In the genomic region with DNA sequence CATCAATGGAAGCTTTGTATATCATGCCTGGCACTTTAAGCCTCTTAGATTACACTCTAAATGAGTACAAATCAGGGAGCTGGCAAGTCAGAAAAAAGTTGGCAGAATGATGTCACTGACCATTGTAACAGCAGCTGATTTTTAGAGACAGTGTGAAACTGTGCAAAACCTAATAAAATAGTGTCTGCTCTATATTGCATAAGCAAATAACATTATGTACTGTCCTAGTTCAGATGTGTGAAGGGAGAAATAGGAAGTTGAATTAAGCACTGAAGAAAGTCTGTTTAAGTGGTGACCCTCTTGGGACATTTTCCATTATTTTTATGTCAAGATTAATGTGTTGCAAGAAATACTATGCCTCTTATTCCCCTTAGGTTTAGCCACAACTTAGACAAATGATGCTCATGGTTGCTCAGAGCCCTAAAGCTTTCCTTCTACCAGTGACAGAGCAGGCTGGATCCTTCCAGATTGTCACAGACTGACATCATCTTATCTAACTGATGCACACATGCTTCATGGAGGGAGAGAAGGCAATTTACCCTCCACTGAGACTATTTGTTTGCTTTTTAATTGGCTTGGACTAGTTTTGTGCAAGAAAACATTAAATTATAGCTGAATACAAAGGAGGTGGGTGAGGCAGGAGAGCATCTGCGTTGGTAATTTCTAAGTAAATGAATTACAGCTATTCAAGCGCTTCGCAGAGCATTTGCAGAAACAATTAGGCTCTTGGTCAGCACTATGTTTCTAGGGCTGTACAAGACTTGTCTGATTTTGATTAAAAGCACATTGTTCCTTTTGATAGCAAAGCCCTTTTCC, we compare ENCODE assay signal across 15 mouse cellular contexts.
DNase-seq lines count a peak whose midpoint lies in the region; ATAC-seq lines count a peak whose summit lies in the region.
"Had no signal": no experiment of that assay in that cellular context is flagged by ENCODE, and none has a peak within 500 bp of the region (broad histone marks: within the 10 kb centered on the region; RNA-seq: fewer than 3 reads in every experiment).

No protein-coding gene starts in this region.

- WGBS in forebrain, embryonic 16.5 days: 4% methylated on average over 3 of the region's 3 CpGs
- 60% methylated on average over 3 of the region's 3 CpGs for WGBS in midbrain, embryonic 14.5 days
- 82% methylated on average over 3 of the region's 3 CpGs for whole genome bisulfite sequencing in intestine, embryonic 15.5 days

- H3K4me1 ChIP-seq in forebrain, embryonic 16.5 days (replicated peaks; ENCODE audit: control insufficient read depth, insufficient read depth, low read length): peaks cover 7% of the 10 kb centered on the region; the same call in 1 of the 2 replicates
- no peaks in the 10 kb centered on the region for H3K4me1 ChIP-seq in midbrain, embryonic 14.5 days (ENCODE audit: control insufficient read depth, insufficient read depth, low read length)
- H3K4me1 ChIP-seq in intestine, embryonic 15.5 days (replicated peaks): no peaks in the 10 kb centered on the region
- H3K4me1 ChIP-seq: heart, embryonic 13.5 days had no signal

- DNase-seq in embryo, embryonic 11 days: peak; percentile 5
- no peak for DNase-seq in embryo, embryonic 10 days (ENCODE audit: low spot score)
- peak; percentile 96 for DNase-seq in MN1 (ENCODE audit: low spot score)
- peak; percentile 9 for DNase-seq in midbrain, embryonic 14.5 days
- DNase-seq in gastrocnemius, postnatal 10 days: no peak
- DNase-seq: adrenal gland, postnatal 10 days; cerebellum, adult 11 months; gastrocnemius, postnatal 36 days; lung, embryonic 14.5 days; right cerebral cortex, postnatal 14 days had no signal

- no peak overlapping the region for H3K9ac ChIP-seq in forebrain, embryonic 16.5 days (replicated peaks; ENCODE audit: low read depth, low read length)
- no peak overlapping the region for H3K9ac ChIP-seq in midbrain, embryonic 14.5 days (replicated peaks; ENCODE audit: low read length)
- H3K9ac ChIP-seq in intestine, embryonic 15.5 days: no peak overlapping the region
- H3K9ac ChIP-seq: heart, embryonic 13.5 days; lung, embryonic 14.5 days had no signal

- H3K4me3 ChIP-seq in forebrain, embryonic 16.5 days (replicated peaks; ENCODE audit: low read length): no peak overlapping the region
- no peak overlapping the region for H3K4me3 ChIP-seq in midbrain, embryonic 14.5 days (replicated peaks; ENCODE audit: low read depth, low read length)
- H3K4me3 ChIP-seq in intestine, embryonic 15.5 days (replicated peaks): no peak overlapping the region
- H3K4me3 ChIP-seq: erythroblast, embryonic 14.5 days; heart, embryonic 13.5 days had no signal

- H3K9me3 ChIP-seq in forebrain, embryonic 16.5 days (ENCODE audit: control insufficient read depth, low read length): no peaks in the 10 kb centered on the region
- H3K9me3 ChIP-seq in midbrain, embryonic 14.5 days (ENCODE audit: control insufficient read depth, low read length): no peaks in the 10 kb centered on the region
- H3K9me3 ChIP-seq in intestine, embryonic 15.5 days: no peaks in the 10 kb centered on the region
- H3K9me3 ChIP-seq: heart, embryonic 13.5 days had no signal

- H3K36me3 ChIP-seq in forebrain, embryonic 16.5 days (ENCODE audit: control insufficient read depth, insufficient read depth): no peaks in the 10 kb centered on the region
- H3K36me3 ChIP-seq in midbrain, embryonic 14.5 days (ENCODE audit: control insufficient read depth, insufficient read depth, low read length): no peaks in the 10 kb centered on the region
- no peaks in the 10 kb centered on the region for H3K36me3 ChIP-seq in intestine, embryonic 15.5 days
- H3K36me3 ChIP-seq: heart, embryonic 13.5 days had no signal

- peak; percentile 94 for ATAC-seq in forebrain, embryonic 16.5 days
- no peak for ATAC-seq in midbrain, embryonic 14.5 days (ENCODE audit: low FRiP score, low TSS enrichment)
- no peak for ATAC-seq in intestine, embryonic 15.5 days
- ATAC-seq in erythroid progenitor cell, adult 5-6 weeks (replicated peaks; ENCODE audit: low FRiP score, poor library complexity, severe bottlenecking): no peak

- H3K27ac ChIP-seq in forebrain, embryonic 16.5 days (ENCODE audit: low read length): no peak overlapping the region
- no peak overlapping the region for H3K27ac ChIP-seq in midbrain, embryonic 14.5 days (replicated peaks; ENCODE audit: low read depth, low read length)
- H3K27ac ChIP-seq in intestine, embryonic 15.5 days: no peak overlapping the region
- H3K27ac ChIP-seq: heart, embryonic 13.5 days had no signal

- no peaks in the 10 kb centered on the region for H3K27me3 ChIP-seq in forebrain, embryonic 16.5 days (replicated peaks; ENCODE audit: control insufficient read depth, insufficient read depth, low read length)
- H3K27me3 ChIP-seq in midbrain, embryonic 14.5 days (ENCODE audit: control insufficient read depth, insufficient read depth, low read length): no peaks in the 10 kb centered on the region
- no peaks in the 10 kb centered on the region for H3K27me3 ChIP-seq in intestine, embryonic 15.5 days (replicated peaks)
- H3K27me3 ChIP-seq: heart, embryonic 13.5 days had no signal

- no peak overlapping the region for H3K4me2 ChIP-seq in forebrain, embryonic 16.5 days (ENCODE audit: low read length)
- no peak overlapping the region for H3K4me2 ChIP-seq in midbrain, embryonic 14.5 days (ENCODE audit: low read length)
- no peak overlapping the region for H3K4me2 ChIP-seq in intestine, embryonic 15.5 days (replicated peaks)
- H3K4me2 ChIP-seq: heart, embryonic 13.5 days; lung, embryonic 14.5 days had no signal

Comparison
In these comparisons a context has a peak if more than half of its experiments do, and no peak if none do; other contexts are left out.
1. DNase-seq: peak in embryo, embryonic 11 days (single experiment), MN1 (single experiment) and midbrain, embryonic 14.5 days (single experiment); none in embryo, embryonic 10 days (single experiment) and gastrocnemius, postnatal 10 days (single experiment).